Mouse (Mus musculus) MEL (cell line): ENCODE measurements around the gene Pde4b. TPM values are rescaled to one million over a fixed set of nuclear protein-coding genes. Genes with fewer than 3 reads are reported as not detected.

Experiments used
- DNase-seq: peaks from one replicate; pipeline ENCODE4 v3.0.0; 2011; ENCODE audit warnings: low read depth, low spot score
- H3K27ac ChIP-seq: 2 replicates; pipeline ENCODE4 v1.5.1; 2012; ENCODE audit warnings: low read depth, mild to moderate bottlenecking, control low read depth, low read length, moderate library complexity; ENCODE audit not compliant: control insufficient read depth
- H3K27me3 ChIP-seq, 2 experiments: fragments of 150-350 bp in 1 of 2; sonication (generic) in 1 of 2; 2 replicates each; pipeline ENCODE4 v1.6.1; 2012; ENCODE audit warnings: low read length in 2 of 2, mild to moderate bottlenecking in 2 of 2, improper control_type of control experiment in 1 of 2, moderate library complexity in 1 of 2; ENCODE audit not compliant: insufficient read depth in 2 of 2, control insufficient read depth in 1 of 2
- H3K36me3 ChIP-seq, 2 experiments: 2 replicates each; pipeline ENCODE4 v1.6.1; 2012 to 2014; ENCODE audit warnings: low read length in 2 of 2, improper control_type of control experiment in 1 of 2, inconsistent platforms in 1 of 2, mild to moderate bottlenecking in 1 of 2; ENCODE audit not compliant: insufficient read depth in 2 of 2, control insufficient read depth in 1 of 2
- H3K4me1 ChIP-seq, 2 experiments: fragments of 150-350 bp in 1 of 2; sonication (generic) in 1 of 2; 2 replicates each; pipeline ENCODE4 v1.6.1; 2012; ENCODE audit warnings: low read length in 2 of 2, improper control_type of control experiment in 1 of 2, mild to moderate bottlenecking in 1 of 2; ENCODE audit not compliant: insufficient read depth in 2 of 2, control insufficient read depth in 1 of 2
- H3K4me3 ChIP-seq, 2 experiments: fragments of 150-350 bp in 1 of 2; sonication (generic) in 1 of 2; 2 replicates each; pipeline ENCODE4 v1.5.1; 2012; ENCODE audit warnings: low read depth in 2 of 2, low read length in 2 of 2, mild to moderate bottlenecking in 2 of 2, moderate library complexity in 2 of 2, control low read depth in 1 of 2, improper control_type of control experiment in 1 of 2; ENCODE audit not compliant: control insufficient read depth in 1 of 2, insufficient read depth in 1 of 2
- H3K79me2 ChIP-seq: 2 replicates; pipeline ENCODE4 v1.6.1; 2012; ENCODE audit warnings: mild to moderate bottlenecking, low read length, moderate library complexity; ENCODE audit not compliant: control insufficient read depth, poor library complexity, insufficient read depth
- H3K9ac ChIP-seq: 2 replicates; pipeline ENCODE4 v1.6.1; 2012; ENCODE audit warnings: low read depth, mild to moderate bottlenecking, control low read depth, low read length, moderate library complexity; ENCODE audit not compliant: control insufficient read depth, poor library complexity, severe bottlenecking
- H3K9me3 ChIP-seq: fragments of 150-350 bp; sonication (generic); replicated peaks from 2 replicates; pipeline ENCODE4 v1.6.1; 2012; ENCODE audit warnings: mild to moderate bottlenecking, low read length, improper control_type of control experiment, moderate library complexity; ENCODE audit not compliant: insufficient read depth
- BHLHE40 ChIP-seq: IDR thresholded peaks from 2 replicates; pipeline ENCODE4 v1.6.1; 2012; ENCODE audit warnings: low read depth, mild to moderate bottlenecking, inconsistent platforms, low read length, improper control_type of control experiment, borderline replicate concordance
- CHD1 ChIP-seq: IDR thresholded peaks from 2 replicates; pipeline ENCODE4 v1.6.1; 2012; ENCODE audit warnings: low read depth, mild to moderate bottlenecking, inconsistent platforms, low read length, improper control_type of control experiment
- CHD2 ChIP-seq: IDR thresholded peaks from 2 replicates; pipeline ENCODE4 v1.6.1; 2011; ENCODE audit warnings: low read length, improper control_type of control experiment
- E2F4 ChIP-seq: IDR thresholded peaks from 2 replicates; pipeline ENCODE4 v1.6.1; 2011; ENCODE audit warnings: low read depth, low read length, improper control_type of control experiment, borderline replicate concordance
- ELF1 ChIP-seq: IDR thresholded peaks from 2 replicates; pipeline ENCODE4 v1.6.1; 2014; ENCODE audit warnings: low read depth, mild to moderate bottlenecking, inconsistent platforms, low read length, improper control_type of control experiment, moderate library complexity
- ETS1 ChIP-seq: IDR thresholded peaks from 2 replicates; pipeline ENCODE4 v1.6.1; 2012; ENCODE audit warnings: low read depth, mild to moderate bottlenecking, inconsistent platforms, low read length, improper control_type of control experiment, moderate library complexity
- GABPA ChIP-seq: IDR thresholded peaks from 2 replicates; pipeline ENCODE4 v1.6.1; 2012; ENCODE audit warnings: low read depth, mild to moderate bottlenecking, inconsistent platforms, low read length, improper control_type of control experiment, moderate library complexity
- GATA1 ChIP-seq: IDR thresholded peaks from 2 replicates; pipeline ENCODE4 v1.6.1; 2011; ENCODE audit warnings: low read depth, low read length, improper control_type of control experiment
- JUND ChIP-seq: IDR thresholded peaks from 2 replicates; pipeline ENCODE4 v1.6.1; 2011; ENCODE audit warnings: low read depth, mild to moderate bottlenecking, improper control_type of control experiment, low read length
- MAX ChIP-seq: IDR thresholded peaks from 2 replicates; pipeline ENCODE4 v1.6.1; 2011; ENCODE audit warnings: low read length, improper control_type of control experiment
- MAZ ChIP-seq: IDR thresholded peaks from 2 replicates; pipeline ENCODE4 v1.6.1; 2012; ENCODE audit warnings: low read depth, mild to moderate bottlenecking, inconsistent platforms, low read length, improper control_type of control experiment
- MEF2A ChIP-seq: IDR thresholded peaks from 2 replicates; pipeline ENCODE4 v1.6.1; 2014; ENCODE audit warnings: low read depth, mild to moderate bottlenecking, inconsistent platforms, low read length, improper control_type of control experiment; ENCODE audit not compliant: poor library complexity, insufficient replicate concordance, severe bottlenecking; ENCODE audit errors: extremely low read depth
- NELFE ChIP-seq: IDR thresholded peaks from 2 replicates; pipeline ENCODE4 v1.6.1; 2011; ENCODE audit warnings: low read depth, low read length, improper control_type of control experiment
- POLR2A ChIP-seq, 2 experiments: IDR thresholded peaks; 2 replicates each; pipeline ENCODE4 v1.6.1; 2011 to 2012; ENCODE audit warnings: low read length in 2 of 2, mild to moderate bottlenecking in 2 of 2, control low read depth in 1 of 2, improper control_type of control experiment in 1 of 2, low read depth in 1 of 2, moderate library complexity in 1 of 2; ENCODE audit not compliant: control insufficient read depth in 1 of 2, insufficient read depth in 1 of 2, poor library complexity in 1 of 2
- POLR2AphosphoS2 ChIP-seq: IDR thresholded peaks from 2 replicates; pipeline ENCODE4 v1.6.1; 2011; ENCODE audit warnings: low read length, improper control_type of control experiment
- POLR2AphosphoS5 ChIP-seq: IDR thresholded peaks from 2 replicates; pipeline ENCODE4 v1.6.1; 2012; ENCODE audit warnings: low read depth, borderline replicate concordance, mild to moderate bottlenecking, inconsistent platforms, low read length, moderate library complexity, mixed read lengths
- RAD21 ChIP-seq: IDR thresholded peaks from 2 replicates; pipeline ENCODE4 v1.6.1; 2011; ENCODE audit warnings: mild to moderate bottlenecking, low read depth, low read length, improper control_type of control experiment
- SMC3 ChIP-seq: IDR thresholded peaks from 2 replicates; pipeline ENCODE4 v1.6.1; 2011; ENCODE audit warnings: low read depth, low read length, improper control_type of control experiment
- TAL1 ChIP-seq: IDR thresholded peaks from 2 replicates; pipeline ENCODE4 v1.6.1; 2012; ENCODE audit warnings: mild to moderate bottlenecking, inconsistent platforms, low read length, moderate library complexity, mixed read lengths
- TCF12 ChIP-seq: IDR thresholded peaks from 2 replicates; pipeline ENCODE4 v1.6.1; 2014; ENCODE audit warnings: low read depth, mild to moderate bottlenecking, inconsistent platforms, low read length, improper control_type of control experiment, moderate library complexity
- ZC3H11A ChIP-seq: IDR thresholded peaks from 2 replicates; pipeline ENCODE4 v1.6.1; 2012; ENCODE audit warnings: low read depth, mild to moderate bottlenecking, inconsistent platforms, low read length, improper control_type of control experiment
- ZMIZ1 ChIP-seq: IDR thresholded peaks from 2 replicates; pipeline ENCODE4 v1.6.1; 2012; ENCODE audit warnings: low read depth, mild to moderate bottlenecking, inconsistent platforms, low read length, improper control_type of control experiment, moderate library complexity
- polyA plus RNA-seq, 2 experiments: library from polyadenylated mRNA; stranded (reverse) in 1 of 2; unstranded in 1 of 2; fragments of >175 nt in 1 of 2; fragments of >200 nt in 1 of 2; gene quantifications; 2 replicates each; pipeline versions ENCODE4 v1.2.1 to v1.2.4; 2012; ENCODE audit warnings: low replicate concordance in 2 of 2, low read depth in 1 of 2; ENCODE audit not compliant: insufficient read length in 2 of 2, insufficient read depth in 1 of 2, missing spikeins in 1 of 2
- total RNA-seq: library from RNA; depleted of rRNA; stranded (reverse); fragments of 300-350 nt; gene quantifications from 2 replicates; pipeline ENCODE4 v1.2.3, GENCODE M21; 2012

Gene Pde4b
- total and polyA plus RNA-seq, 3 experiments = 2.7 to 6.0 TPM; not detected in 1

GRCm38 (mm10) chr4:102069314-102069713 lies 18.0 kb upstream of the Pde4b start:
- DNase-seq = no peak
- no peak for TF ChIP-seq RAD21
- no peak for TF ChIP-seq POLR2A (IDR thresholded peaks at IDR 0.05; ENCODE audit: control insufficient read depth in 1 of 2, insufficient read depth in 1 of 2, low read depth in 1 of 2, low read length in 2 of 2, poor library complexity in 1 of 2)
- TF ChIP-seq TAL1 = no peak
- no peak for TF ChIP-seq GATA1
- no peak for TF ChIP-seq NELFE
- no peak for TF ChIP-seq ELF1
- TF ChIP-seq ZC3H11A = no peak
- TF ChIP-seq SMC3 = no peak
- TF ChIP-seq TCF12 = no peak
- TF ChIP-seq ETS1 = no peak
- no peak for TF ChIP-seq POLR2AphosphoS2
- no peak for TF ChIP-seq MAX
- no peak for TF ChIP-seq GABPA
- no peak for TF ChIP-seq BHLHE40
- no peak for TF ChIP-seq CHD2
- no peak for TF ChIP-seq CHD1
- Histone ChIP-seq H3K27ac (no peak overlapping the region), H3K9me3 (no peaks in the 10 kb centered on the region), H3K27me3 (no peaks in the 10 kb centered on the region; a peak in 1 of 4 replicates), H3K9ac (no peak overlapping the region), H3K36me3 (no peaks in the 10 kb centered on the region), H3K4me3 (no peak overlapping the region), H3K4me1 (no peaks in the 10 kb centered on the region), H3K79me2 (no peaks in the 10 kb centered on the region)

GRCm38 (mm10) chr4:102086336-102086735 lies 1.0 kb upstream of the Pde4b start:
- no peak overlapping the region for H3K4me3 ChIP-seq
- no peaks in the 10 kb centered on the region for H3K79me2 ChIP-seq
- no peak for DNase-seq
- no peak overlapping the region for H3K9ac ChIP-seq
- H3K36me3 ChIP-seq = no peaks in the 10 kb centered on the region
- H3K9me3 ChIP-seq = no peaks in the 10 kb centered on the region
- H3K27ac ChIP-seq = no peak overlapping the region
- no peaks in the 10 kb centered on the region for H3K27me3 ChIP-seq
- TF ChIP-seq ZMIZ1 = no peak
- TF ChIP-seq MAZ = no peak
- TF ChIP-seq ELF1 = no peak
- TF ChIP-seq SMC3 = no peak
- no peak for TF ChIP-seq E2F4
- no peak for TF ChIP-seq ETS1
- no peak for TF ChIP-seq MEF2A
- no peak for TF ChIP-seq ZC3H11A
- no peak for TF ChIP-seq POLR2AphosphoS5
- no peak for TF ChIP-seq GABPA
- no peak for TF ChIP-seq JUND
- no peaks in the 10 kb centered on the region for H3K4me1 ChIP-seq
